Mouse (Mus musculus) naive thymus-derived CD4-positive, alpha-beta T cell, adult 5 months (primary cell): ENCODE data around the gene Vav1. TPM values are rescaled to one million over a fixed set of nuclear protein-coding genes. Genes with fewer than 3 reads are reported as not detected.

Experiments
- polyA plus RNA-seq: library from polyadenylated mRNA; unstranded; fragments of 100-300 nt; shearing (Covaris generic); gene quantifications from one replicate; pipeline ENCODE4 v1.2.1, GENCODE M21; 2017

Gene Vav1
- polyA plus RNA-seq, result 198 TPM

GRCm38 (mm10) chr17:57278943-57279590, at the start of gene Vav1:
Gene Vav1, plus strand, starts transcription at chr17:57279100.

GRCm38 (mm10) chr17:57248201-57248699, 30.6 kb upstream of the Vav1 start, which contains the start of gene Gpr108:
Gene Gpr108, minus strand, starts transcription at chr17:57248446.

GRCm38 (mm10) chr17:57249186-57250181, 29.4 kb upstream of the Vav1 start, which contains the start of gene Trip10:
Gene Trip10, plus strand, starts transcription at chr17:57249455.

GRCm38 (mm10) chr17:57358441-57358840, 79.5 kb downstream of the Vav1 start, which contains the start of gene Adgre1:
Gene Adgre1, plus strand, starts transcription at chr17:57358691.

Other genes starting within 250 kb of the Vav1 start
- 60.8 TPM for gene Khsrp, start 247.6 kb upstream of the Vav1 start, polyA plus RNA-seq
- not detected for gene Slc25a41, start 237.4 kb upstream of the Vav1 start, polyA plus RNA-seq
- 1.7 TPM for gene Crb3, start 220.0 kb upstream of the Vav1 start, polyA plus RNA-seq
- 13.0 TPM for gene Slc25a23, start 219.2 kb upstream of the Vav1 start, polyA plus RNA-seq
- 126 TPM for gene Dennd1c, start 200.6 kb upstream of the Vav1 start, polyA plus RNA-seq
- 1.1 TPM for gene Tubb4a, start 191.3 kb upstream of the Vav1 start, polyA plus RNA-seq
- gene Tnfsf9, start 173.8 kb upstream of the Vav1 start, polyA plus RNA-seq, result 3.9 TPM
- not detected for gene Cd70, start 129.3 kb upstream of the Vav1 start, polyA plus RNA-seq
- not detected for gene Tnfsf14, start 84.9 kb upstream of the Vav1 start, polyA plus RNA-seq
- not detected for gene C3, start 51.0 kb upstream of the Vav1 start, polyA plus RNA-seq
- 56.3 TPM for gene Gpr108, start 30.7 kb upstream of the Vav1 start, polyA plus RNA-seq
- gene Trip10, start 29.6 kb upstream of the Vav1 start, polyA plus RNA-seq, result 5.1 TPM
- gene Adgre1, start 79.6 kb downstream of the Vav1 start, polyA plus RNA-seq, result not detected